Comparison of ENCODE assay signal across 16 mouse cellular contexts in the genomic region with DNA sequence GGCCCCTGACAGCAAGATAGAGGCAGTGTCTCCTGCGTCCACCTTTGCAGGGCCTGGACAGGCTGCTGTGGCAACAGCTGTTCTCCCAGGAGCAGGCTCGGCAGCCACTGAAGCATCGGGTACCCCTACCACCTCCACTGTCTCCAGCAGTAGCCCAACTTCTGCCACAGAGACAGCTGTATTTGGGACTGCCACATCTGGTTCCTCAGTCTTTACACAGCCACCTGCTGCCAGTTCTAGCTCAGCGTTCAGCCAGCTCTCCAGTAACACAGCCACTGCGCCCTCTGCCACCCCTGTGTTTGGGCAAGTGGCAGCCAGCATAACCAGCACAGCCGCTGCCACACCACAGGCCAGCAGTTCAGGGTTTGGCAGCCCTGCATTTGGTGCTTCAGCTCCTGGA. TPM values are rescaled to one million over a fixed set of nuclear protein-coding genes. Genes with fewer than 3 reads are reported as not detected.
DNase-seq lines count a peak whose midpoint lies in the region; TF ChIP-seq lines count a peak whose summit lies in the region.
"Had no signal": no experiment of that assay in that cellular context is flagged by ENCODE, and none has a peak within 500 bp of the region (broad histone marks: within the 10 kb centered on the region; RNA-seq: fewer than 3 reads in every experiment).

No protein-coding gene starts in this region.

- H3K4me3 ChIP-seq in heart, embryonic 10.5 days = no peak overlapping the region
- H3K4me3 ChIP-seq in thymus, adult 2 months (ENCODE audit: control insufficient read depth, insufficient read depth, low read length) = peak overlapping the region; percentile 48
- H3K4me3 ChIP-seq: embryonic facial prominence, embryonic 12.5 days; embryonic facial prominence, embryonic 15.5 days; hindbrain, embryonic 12.5 days; hindbrain, embryonic 15.5 days had no signal

- peak overlapping the region; percentile 38 for H3K27ac ChIP-seq in heart, embryonic 10.5 days
- peak overlapping the region; percentile 81 for H3K27ac ChIP-seq in thymus, adult 2 months (ENCODE audit: control insufficient read depth, insufficient read depth, low read length)
- H3K27ac ChIP-seq: embryonic facial prominence, embryonic 12.5 days; embryonic facial prominence, embryonic 15.5 days; hindbrain, embryonic 12.5 days; hindbrain, embryonic 15.5 days had no signal

- H3K4me1 ChIP-seq in heart, embryonic 10.5 days = peaks cover 18% of the 10 kb centered on the region; the same call in 1 of the 2 replicates
- H3K4me1 ChIP-seq in thymus, adult 2 months (replicated peaks; ENCODE audit: control insufficient read depth, insufficient read depth, low read length) = peaks cover 59% of the 10 kb centered on the region
- H3K4me1 ChIP-seq: embryonic facial prominence, embryonic 12.5 days; embryonic facial prominence, embryonic 15.5 days; hindbrain, embryonic 12.5 days; hindbrain, embryonic 15.5 days had no signal

- no peak for TF ChIP-seq POLR2A in thymus, adult 2 months (IDR thresholded peaks at IDR 0.05; ENCODE audit: control insufficient read depth, extremely low read depth, insufficient read depth, low read length, poor library complexity)

- no peaks in the 10 kb centered on the region for H3K9me3 ChIP-seq in heart, embryonic 10.5 days
- H3K9me3 ChIP-seq: embryonic facial prominence, embryonic 12.5 days; embryonic facial prominence, embryonic 15.5 days; hindbrain, embryonic 12.5 days; hindbrain, embryonic 15.5 days had no signal

- 0 out of 2 replicates have a peak, but pooled peaks have one; percentile 15 for TF ChIP-seq CTCF in thymus, adult 2 months (IDR thresholded peaks at IDR 0.05; ENCODE audit: borderline replicate concordance, control insufficient read depth, extremely low read depth, insufficient read depth, low read length, poor library complexity)

- DNase-seq in heart, embryonic 10.5 days (ENCODE audit: low spot score) = no peak
- no peak for DNase-seq in heart, adult 18-20 months
- peak; percentile 70 for DNase-seq in thymus, adult 2 months
- peak; percentile 83 for DNase-seq in thymus, postnatal 14 days
- peak; percentile 80 for DNase-seq in thymus, postnatal 4 days
- no peak for DNase-seq in left cerebral cortex, postnatal 10 days (ENCODE audit: extremely low spot score in 1 of 2, low spot score in 2 of 2)
- DNase-seq in liver = no peak
- DNase-seq: adrenal gland, adult 2 months; adrenal gland, postnatal 14 days; cerebellum, adult 11 months; gastrocnemius, postnatal 10 days had no signal

- WGBS in heart, embryonic 10.5 days = 93% methylated on average over 6 of the region's 6 CpGs
- WGBS in thymus, adult 2 months = 44% methylated on average over 6 of the region's 6 CpGs

- H3K36me3 ChIP-seq in heart, embryonic 10.5 days = peaks cover 88% of the 10 kb centered on the region
- peaks cover 4% of the 10 kb centered on the region; the same call in 1 of the 2 replicates for H3K36me3 ChIP-seq in thymus, adult 2 months (ENCODE audit: control insufficient read depth, insufficient read depth, low read length)

- intact Hi-C loops in left cerebral cortex, postnatal 10 days (cut with DNase I) = loop anchor here (10.0 kb wide), 1 partner anchor 181 kb away; no protein-coding TSS in a partner anchor

- no peaks in the 10 kb centered on the region for H3K27me3 ChIP-seq in heart, embryonic 10.5 days (ENCODE audit: insufficient read depth, poor library complexity, severe bottlenecking)
- no peaks in the 10 kb centered on the region for H3K27me3 ChIP-seq in thymus, adult 2 months (ENCODE audit: control insufficient read depth, insufficient read depth, low read length)
- H3K27me3 ChIP-seq: embryonic facial prominence, embryonic 12.5 days; embryonic facial prominence, embryonic 15.5 days; hindbrain, embryonic 12.5 days; hindbrain, embryonic 15.5 days had no signal

RNA-seq across cellular contexts. Expression of a gene that starts 50.5 kb away (rescaled TPM):
- 37.7 and 60.1 TPM in 2 replicates for polyA plus RNA-seq in heart, embryonic 10.5 days (2016; fragmentation: Nextera tagmentation; extraction: Ambion mirVana)
- 10 to 100 TPM; 15.0 to 23.0 TPM for total RNA-seq in heart, adult 18-20 months (2021)
- polyA plus RNA-seq in thymus, adult 2 months (2012; rRNA removed) = 189 and 210 TPM in 2 replicates
- total RNA-seq in left cerebral cortex, postnatal 10 days (2021) = 1 to 10 TPM; 1.2 to 2.3 TPM
- polyA plus RNA-seq: C2C12 had no signal

RNA-seq across cellular contexts. Expression of a gene that starts 60.0 kb away (rescaled TPM):
- 76.5 and 83.8 TPM in 2 replicates for polyA plus RNA-seq in heart, embryonic 10.5 days (2016; fragmentation: Nextera tagmentation; extraction: Ambion mirVana)
- total RNA-seq in heart, adult 18-20 months (2021) = 10 to 100 TPM; 27.7 to 36.7 TPM
- polyA plus RNA-seq in thymus, adult 2 months (2012; rRNA removed) = 75.8 and 82.8 TPM in 2 replicates
- 10 to 100 TPM; 42.0 to 43.5 TPM for total RNA-seq in left cerebral cortex, postnatal 10 days (2021)

Comparison
In these comparisons a context has a peak if more than half of its experiments do, and no peak if none do; other contexts are left out.
1. DNase-seq: peak in thymus, adult 2 months (single experiment), thymus, postnatal 14 days (single experiment) and thymus, postnatal 4 days (single experiment); none in heart, embryonic 10.5 days (single experiment), heart, adult 18-20 months (0 of 2), left cerebral cortex, postnatal 10 days (0 of 2) and liver (single experiment).
2. RNA of a gene that starts 50.5 kb away (total RNA-seq): 15.0 to 23.0 TPM in heart, adult 18-20 months; 1.2 to 2.3 TPM in left cerebral cortex, postnatal 10 days; every median in the first group is over 4 times any median in the second.